Mouse (Mus musculus) urinary bladder, postnatal 25 days (tissue): ENCODE measurements at regions not wholly inside any gene's neighbourhood (a gene's known extent, or its start where the extent isn't known, plus 50 kb on each side); places are given as distances from the start of the nearest gene placed in this dataset.

Experiments
- DNase-seq: peaks from one replicate; pipeline ENCODE4 v3.0.0; 2022; ENCODE audit warnings: low spot score

- DNase-seq, result no peak
Measured at GRCm38 (mm10) chr14:74384481-74384880, 256.2 kb upstream of the Htr2a start.

- DNase-seq, result no peak
Measured at GRCm38 (mm10) chr14:74392419-74392818, 248.2 kb upstream of the Htr2a start.

GRCm38 (mm10) chr14:74397202-74397601, 243.4 kb upstream of the Htr2a start:
- no peak for DNase-seq

GRCm38 (mm10) chr14:74409441-74409840, 231.2 kb upstream of the Htr2a start:
- DNase-seq, result no peak

GRCm38 (mm10) chr14:74428226-74428625, 212.4 kb upstream of the Htr2a start:
- DNase-seq, result no peak

- no peak for DNase-seq
Measured at GRCm38 (mm10) chr14:74464027-74464682, 176.5 kb upstream of the Htr2a start.

- no peak for DNase-seq
Measured at GRCm38 (mm10) chr14:74495504-74495903, 145.1 kb upstream of the Htr2a start.

GRCm38 (mm10) chr14:74511521-74511920, 129.1 kb upstream of the Htr2a start:
- no peak for DNase-seq

- no peak for DNase-seq
Measured at GRCm38 (mm10) chr14:74516451-74516850, 124.2 kb upstream of the Htr2a start.

- DNase-seq, result no peak
Measured at GRCm38 (mm10) chr14:74519531-74519930, 121.1 kb upstream of the Htr2a start.

GRCm38 (mm10) chr14:74521669-74522068, 119.0 kb upstream of the Htr2a start:
- DNase-seq, result no peak

GRCm38 (mm10) chr14:74527246-74527645, 113.4 kb upstream of the Htr2a start:
- DNase-seq, result no peak

- DNase-seq, result no peak
Measured at GRCm38 (mm10) chr14:74529368-74529951, 111.2 kb upstream of the Htr2a start.

- no peak for DNase-seq
Measured at GRCm38 (mm10) chr14:74538187-74538586, 102.5 kb upstream of the Htr2a start.

GRCm38 (mm10) chr14:74544028-74544427, 96.6 kb upstream of the Htr2a start:
- no peak for DNase-seq

GRCm38 (mm10) chr14:74551091-74551490, 89.5 kb upstream of the Htr2a start:
- DNase-seq, result no peak

- DNase-seq, result no peak
Measured at GRCm38 (mm10) chr14:74553636-74554035, 87.0 kb upstream of the Htr2a start.

- no peak for DNase-seq
Measured at GRCm38 (mm10) chr14:74558359-74558758, 82.3 kb upstream of the Htr2a start.
